Mouse (Mus musculus): ENCODE results near the gene Tet1. TPM values are rescaled to one million over a fixed set of nuclear protein-coding genes. Genes with fewer than 3 reads are reported as not detected.
"Not testable (repeated sequence)": the region's sequence is repeated elsewhere in the genome, so short reads cannot be mapped to it uniquely, and the experiment has no call there.

The Tet1 gene
- 10 to 100 TPM; 52.4 to 53.9 TPM for total RNA-seq (2021)

- DNase-seq; intact Hi-C loops (cut with DNase I): not testable (repeated sequence)
Observed at GRCm38 (mm10) chr10:62908896-62909295, at the start of gene Tet1. TSS of gene Tet1 (minus strand) at chr10:62908996.

- DNase-seq, result no peak
- intact Hi-C loops (cut with DNase I), result no loop called here
Observed at GRCm38 (mm10) chr10:62948551-62948950, 39.8 kb upstream of the Tet1 start.

GRCm38 (mm10) chr10:62946738-62947471 is 38.1 kb upstream of the Tet1 start, which contains the start of gene Dna2:
TSS of gene Dna2 (plus strand) at chr10:62947026.
- peak; percentile 73 for DNase-seq
- intact Hi-C loops (cut with DNase I), result no loop called here

GRCm38 (mm10) chr10:62944975-62945580 is 36.3 kb upstream of the Tet1 start:
- intact Hi-C loops (cut with DNase I), result no loop called here
- no peak for DNase-seq

- intact Hi-C loops (cut with DNase I), result no loop called here
- DNase-seq, result no peak
Observed at GRCm38 (mm10) chr10:62932381-62932780, 23.6 kb upstream of the Tet1 start.

- intact Hi-C loops (cut with DNase I), result no loop called here
- no peak for DNase-seq
Observed at GRCm38 (mm10) chr10:62924096-62924635, 15.4 kb upstream of the Tet1 start.

GRCm38 (mm10) chr10:62920766-62921156 is 12.0 kb upstream of the Tet1 start:
- intact Hi-C loops (cut with DNase I), result no loop called here
- DNase-seq, result no peak

- intact Hi-C loops (cut with DNase I), result loop anchor here (10.0 kb wide), 1 partner anchor 115 kb away; no protein-coding TSS in a partner anchor
- peak; percentile 95 for DNase-seq
Observed at GRCm38 (mm10) chr10:62919925-62920765, 11.3 kb upstream of the Tet1 start, which contains the start of gene Slc25a16. TSS of gene Slc25a16 (plus strand) at chr10:62920633.

- intact Hi-C loops (cut with DNase I), result loop anchor here (10.0 kb wide), 1 partner anchor 114 kb away; no protein-coding TSS in a partner anchor
- no peak for DNase-seq
Observed at GRCm38 (mm10) chr10:62918985-62919384, 10.2 kb upstream of the Tet1 start.

GRCm38 (mm10) chr10:62911120-62911519 is 2.3 kb upstream of the Tet1 start:
- intact Hi-C loops (cut with DNase I), result loop anchor here (10.0 kb wide), 1 partner anchor 106 kb away; no protein-coding TSS in a partner anchor

GRCm38 (mm10) chr10:62906336-62906735 is 2.5 kb downstream of the Tet1 start:
- no peak for DNase-seq
- intact Hi-C loops (cut with DNase I), result no loop called here

More at GRCm38 (mm10) chr10:62911120-62911519, 2.3 kb upstream of the Tet1 start:
- DNase-seq, result no peak

- DNase-seq, result no peak
- intact Hi-C loops (cut with DNase I), result no loop called here
Observed at GRCm38 (mm10) chr10:62902829-62903228, 6.0 kb downstream of the Tet1 start.

- no peak for DNase-seq
- intact Hi-C loops (cut with DNase I), result no loop called here
Observed at GRCm38 (mm10) chr10:62901826-62902225, 7.0 kb downstream of the Tet1 start.

- no peak for DNase-seq
- intact Hi-C loops (cut with DNase I), result no loop called here
Observed at GRCm38 (mm10) chr10:62900144-62900543, 8.7 kb downstream of the Tet1 start.

- DNase-seq, result no peak
- intact Hi-C loops (cut with DNase I), result no loop called here
Observed at GRCm38 (mm10) chr10:62898061-62898460, 10.7 kb downstream of the Tet1 start.

- intact Hi-C loops (cut with DNase I), result no loop called here
- DNase-seq, result no peak
Observed at GRCm38 (mm10) chr10:62897437-62897836, 11.4 kb downstream of the Tet1 start.

- DNase-seq, result no peak
- intact Hi-C loops (cut with DNase I), result no loop called here
Observed at GRCm38 (mm10) chr10:62896774-62897173, 12.0 kb downstream of the Tet1 start.

- DNase-seq, result no peak
- intact Hi-C loops (cut with DNase I), result no loop called here
Observed at GRCm38 (mm10) chr10:62896035-62896434, 12.8 kb downstream of the Tet1 start.

GRCm38 (mm10) chr10:62895386-62895785 is 13.4 kb downstream of the Tet1 start:
- intact Hi-C loops (cut with DNase I), result no loop called here

GRCm38 (mm10) chr10:62894447-62894846 is 14.3 kb downstream of the Tet1 start:
- intact Hi-C loops (cut with DNase I), result no loop called here
- no peak for DNase-seq

More at GRCm38 (mm10) chr10:62895386-62895785, 13.4 kb downstream of the Tet1 start:
- DNase-seq, result no peak
